Mouse (Mus musculus) R1 (cell line): ENCODE measurements at regions not wholly inside any gene's neighbourhood (a gene's known extent, or its start where the extent isn't known, plus 50 kb on each side); places are given as distances from the start of the nearest gene placed in this dataset.

ENCODE experiments used
- DNase-seq: peaks from one replicate; pipeline ENCODE4 v3.0.0-alpha.2; 2018; ENCODE audit warnings: low read depth, low spot score

DNA sequence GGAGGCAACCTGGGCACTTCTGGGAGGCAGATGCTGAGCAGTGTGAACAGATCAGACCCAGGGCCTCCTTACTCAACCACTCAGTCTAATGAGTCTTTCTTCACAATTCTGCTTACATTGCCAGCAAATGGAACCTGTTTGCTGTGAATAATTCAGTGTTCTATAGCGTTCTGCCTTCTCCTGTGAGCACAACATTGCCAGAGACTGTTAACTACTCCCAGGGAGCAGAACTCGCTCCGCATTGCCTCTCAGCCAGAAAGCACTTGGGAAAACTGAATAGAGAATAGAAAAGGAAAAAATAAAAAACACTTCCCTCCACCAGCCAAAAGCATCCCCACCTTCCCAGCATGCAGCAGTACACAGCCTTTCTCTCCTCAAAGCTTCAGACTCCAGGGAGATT, 51.5 kb downstream of the Aym1 start:
- DNase-seq: no peak

DNA sequence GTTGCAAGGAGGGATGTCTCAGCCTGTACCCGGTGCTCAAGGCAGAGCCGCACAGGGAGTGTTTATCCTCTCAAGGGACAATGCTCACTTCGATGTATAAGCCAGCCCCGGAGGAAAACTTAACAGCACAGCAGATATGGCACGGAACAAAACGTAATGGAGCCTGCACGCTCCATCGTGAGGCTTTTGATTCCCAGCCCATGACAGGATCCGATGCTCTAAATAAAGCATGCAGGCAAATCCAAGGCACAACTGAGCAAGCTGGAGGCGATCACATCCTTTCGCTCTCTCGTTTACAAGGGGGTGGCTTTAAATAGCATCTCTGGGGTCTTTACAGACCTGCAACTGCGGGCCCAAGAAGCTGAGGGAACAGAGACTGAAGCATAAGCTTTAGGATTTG, 53.9 kb downstream of the Aym1 start:
- no peak for DNase-seq

- DNase-seq: no peak
Measured at GRCm38 (mm10) chr5:113414639-113415038, 57.5 kb downstream of the Aym1 start.

GRCm38 (mm10) chr5:113418335-113419013, 61.4 kb downstream of the Aym1 start:
- DNase-seq: no peak

DNA sequence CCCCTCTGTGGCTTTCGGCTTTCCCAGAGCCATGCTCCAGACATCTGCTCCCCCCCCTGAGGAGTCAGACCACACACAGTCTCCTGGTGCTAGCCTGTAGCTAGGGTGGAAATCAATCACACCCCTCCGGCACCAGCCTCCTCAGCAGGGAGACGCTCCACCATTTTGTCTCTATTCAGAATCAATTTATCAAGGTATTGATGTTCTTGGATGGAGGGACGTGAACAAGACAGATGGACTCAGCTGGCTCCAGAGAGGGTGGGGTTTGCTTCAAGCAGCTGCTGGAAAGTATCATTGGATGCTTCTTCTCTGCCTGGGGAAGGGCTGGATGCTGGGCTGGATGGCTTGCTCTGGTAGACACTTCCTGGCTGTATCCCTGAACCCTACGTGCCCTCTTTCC, 63.5 kb downstream of the Aym1 start:
- DNase-seq: peak; percentile 90

- DNase-seq: peak; percentile 41
Measured at GRCm38 (mm10) chr5:113421993-113422725, 65.1 kb downstream of the Aym1 start.

GRCm38 (mm10) chr5:113422726-113423110, 65.6 kb downstream of the Aym1 start:
- peak; percentile 33 for DNase-seq

DNA sequence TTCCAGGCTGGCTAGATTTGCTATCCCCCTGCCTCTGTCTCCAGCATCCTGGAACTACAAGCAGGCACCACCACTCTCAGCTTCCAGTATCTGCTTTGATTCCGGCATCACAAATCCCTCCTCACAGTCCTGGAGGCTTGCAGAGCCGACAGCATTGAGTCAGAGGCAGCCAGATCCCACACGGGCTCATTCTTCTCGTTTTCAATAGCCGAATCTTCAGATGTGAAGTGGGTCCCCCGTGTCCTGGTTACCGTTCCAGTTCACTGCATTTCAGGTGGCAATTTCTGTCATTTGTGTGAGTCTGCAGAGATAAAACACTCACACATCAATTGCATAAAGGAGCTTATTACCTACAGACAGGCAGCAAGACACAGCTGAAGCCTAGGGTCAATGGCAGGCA, 62.4 kb upstream of the Wscd2 start:
- DNase-seq: no peak

- no peak for DNase-seq
Measured at GRCm38 (mm10) chr5:113431334-113431733, 58.8 kb upstream of the Wscd2 start.

- no peak for DNase-seq
Measured at GRCm38 (mm10) chr5:113436987-113437386, 53.1 kb upstream of the Wscd2 start.
